Mouse (Mus musculus) intestine, postnatal 0 days (tissue): ENCODE measurements around the gene Zmynd19. TPM values are rescaled to one million over a fixed set of nuclear protein-coding genes. Genes with fewer than 3 reads are reported as not detected.

Experiments used
- ATAC-seq: fragments of 200-750 bp; cut with Nextera tagmentation; 2 replicates; pipeline ENCODE4 v1.8.0; 2017; ENCODE audit warnings: mild to moderate bottlenecking, moderate TSS enrichment, moderate library complexity
- H3K27ac ChIP-seq: fragments of 300-500 bp; sonication (generic); 2 replicates; pipeline ENCODE4 v1.5.1; 2014; ENCODE audit warnings: mild to moderate bottlenecking, low read depth, low read length, moderate library complexity
- H3K27me3 ChIP-seq: fragments of 300-500 bp; sonication (generic); replicated peaks from 2 replicates; pipeline ENCODE4 v1.6.1; 2014; ENCODE audit warnings: low read length, mixed read lengths; ENCODE audit not compliant: control insufficient read depth, insufficient read depth
- H3K36me3 ChIP-seq: fragments of 300-500 bp; sonication (generic); 2 replicates; pipeline ENCODE4 v1.6.1; 2014; ENCODE audit warnings: mild to moderate bottlenecking, moderate library complexity; ENCODE audit not compliant: control insufficient read depth, insufficient read depth
- H3K4me1 ChIP-seq: fragments of 300-500 bp; sonication (generic); replicated peaks from 2 replicates; pipeline ENCODE4 v1.6.1; 2014; ENCODE audit warnings: antibody characterized with exemption, low read length, mixed read lengths; ENCODE audit not compliant: control insufficient read depth, insufficient read depth
- H3K4me2 ChIP-seq: fragments of 300-500 bp; sonication (generic); replicated peaks from 2 replicates; pipeline ENCODE4 v1.6.1; 2014; ENCODE audit warnings: low read depth, mild to moderate bottlenecking, moderate library complexity
- H3K4me3 ChIP-seq: fragments of 300-500 bp; sonication (generic); 2 replicates; pipeline ENCODE4 v1.5.1; 2014; ENCODE audit warnings: low read depth, low read length
- H3K9ac ChIP-seq: fragments of 300-500 bp; sonication (generic); 2 replicates; pipeline ENCODE4 v1.6.1; 2014; ENCODE audit warnings: mild to moderate bottlenecking, low read depth, low read length
- H3K9me3 ChIP-seq: fragments of 300-500 bp; sonication (generic); 2 replicates; pipeline ENCODE4 v1.6.1; 2016; ENCODE audit warnings: mixed run types; ENCODE audit not compliant: control insufficient read depth
- CTCF ChIP-seq: sonication (generic); IDR thresholded peaks from 2 replicates; pipeline ENCODE4 v1.5.1; 2016; ENCODE audit warnings: low read depth, mild to moderate bottlenecking, control low read depth, antibody characterized with exemption, moderate library complexity
- WGBS: fragments of 180-500 bp; shearing (Covaris S2); extraction: QIAGEN DNeasy Blood & Tissue Kit; methylation state at CpG from one replicate; pipeline ENCODE4 v1.1.7; 2014; 5-methylcytosine and 5-hydroxymethylcytosine counted together
- polyA plus RNA-seq: library from polyadenylated mRNA; unstranded; fragments of >200 nt; fragmentation: Nextera tagmentation; extraction: Ambion mirVana; gene quantifications from 2 replicates; pipeline ENCODE4 v1.2.1, GENCODE M21; 2015

Zmynd19 gene
- 5.0 and 5.2 TPM in 2 replicates for polyA plus RNA-seq

- Histone ChIP-seq H3K27me3 (no peaks in the 10 kb centered on the region), H3K27ac (peak within 1 kb of the TSS; percentile 57), H3K9me3 (no peaks in the 10 kb centered on the region), H3K4me3 (peak within 1 kb of the TSS; percentile 93), H3K4me1 (peaks cover 5% of the 10 kb centered on the region; the same call in 1 of the 2 replicates), H3K36me3 (peaks cover 22% of the 10 kb centered on the region), H3K4me2 (peak within 1 kb of the TSS; percentile 99), H3K9ac (peak within 1 kb of the TSS; percentile 85)
- 0 out of 2 replicates have a peak, but pooled peaks have one; percentile 5 for TF ChIP-seq CTCF
- peak; percentile 100 for ATAC-seq
- under 1% methylated on average over 103 of the region's 108 CpGs for WGBS
Measured at GRCm38 (mm10) chr2:24949421-24950188, at the start of gene Zmynd19. Gene Zmynd19, plus strand, starts transcription at chr2:24949792.

DNA sequence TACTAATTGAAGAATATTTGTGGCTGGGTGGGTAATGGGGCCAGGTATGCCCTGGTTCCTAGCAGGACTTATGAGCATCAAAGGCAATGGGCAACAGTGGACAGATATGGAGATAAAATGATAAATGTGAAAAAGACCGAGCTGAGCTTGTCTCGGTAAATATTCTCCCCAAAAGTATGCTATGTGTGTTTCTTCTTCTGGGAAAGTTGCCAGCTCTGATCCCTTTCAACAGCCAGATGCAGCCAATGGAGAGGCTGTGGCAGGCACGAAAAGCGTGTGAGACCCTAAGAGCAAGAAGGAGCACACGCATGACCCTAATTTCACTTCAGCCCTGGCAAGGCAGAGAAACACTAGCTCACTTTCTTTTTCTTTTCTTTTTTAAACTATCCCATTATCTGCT lies 48.5 kb upstream of the Zmynd19 start:
- H3K36me3 ChIP-seq: no peaks in the 10 kb centered on the region
- no peak overlapping the region for H3K4me3 ChIP-seq
- 51% methylated on average over 5 of the region's 5 CpGs for WGBS
- no peak for ATAC-seq
- H3K4me1 ChIP-seq: no peaks in the 10 kb centered on the region
- H3K9ac ChIP-seq: no peak overlapping the region
- H3K4me2 ChIP-seq: no peak overlapping the region
- no peak overlapping the region for H3K27ac ChIP-seq
- H3K27me3 ChIP-seq: no peaks in the 10 kb centered on the region
- no peaks in the 10 kb centered on the region for H3K9me3 ChIP-seq
- TF ChIP-seq CTCF: no peak

DNA sequence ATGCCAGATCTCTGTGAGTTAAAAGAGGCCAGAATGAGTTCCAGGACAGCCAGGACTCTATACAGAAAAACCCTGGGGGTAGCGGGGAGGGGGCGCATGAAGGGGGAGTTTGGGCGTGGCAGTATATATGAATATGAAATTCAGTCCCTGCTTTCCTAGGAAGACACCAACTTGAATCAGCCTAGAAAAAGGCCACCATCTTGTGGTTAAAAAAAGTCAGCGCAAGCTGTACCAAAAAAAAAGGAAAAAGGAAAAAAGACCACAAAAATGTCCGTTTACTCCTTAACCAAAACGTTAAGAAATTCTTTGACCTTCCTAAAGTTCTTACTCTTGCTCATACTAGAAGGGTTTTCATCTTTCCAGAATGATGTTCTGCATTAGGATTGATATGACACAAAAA lies 46.6 kb upstream of the Zmynd19 start:
- no peaks in the 10 kb centered on the region for H3K9me3 ChIP-seq
- peak; percentile 31 for TF ChIP-seq CTCF

DNA sequence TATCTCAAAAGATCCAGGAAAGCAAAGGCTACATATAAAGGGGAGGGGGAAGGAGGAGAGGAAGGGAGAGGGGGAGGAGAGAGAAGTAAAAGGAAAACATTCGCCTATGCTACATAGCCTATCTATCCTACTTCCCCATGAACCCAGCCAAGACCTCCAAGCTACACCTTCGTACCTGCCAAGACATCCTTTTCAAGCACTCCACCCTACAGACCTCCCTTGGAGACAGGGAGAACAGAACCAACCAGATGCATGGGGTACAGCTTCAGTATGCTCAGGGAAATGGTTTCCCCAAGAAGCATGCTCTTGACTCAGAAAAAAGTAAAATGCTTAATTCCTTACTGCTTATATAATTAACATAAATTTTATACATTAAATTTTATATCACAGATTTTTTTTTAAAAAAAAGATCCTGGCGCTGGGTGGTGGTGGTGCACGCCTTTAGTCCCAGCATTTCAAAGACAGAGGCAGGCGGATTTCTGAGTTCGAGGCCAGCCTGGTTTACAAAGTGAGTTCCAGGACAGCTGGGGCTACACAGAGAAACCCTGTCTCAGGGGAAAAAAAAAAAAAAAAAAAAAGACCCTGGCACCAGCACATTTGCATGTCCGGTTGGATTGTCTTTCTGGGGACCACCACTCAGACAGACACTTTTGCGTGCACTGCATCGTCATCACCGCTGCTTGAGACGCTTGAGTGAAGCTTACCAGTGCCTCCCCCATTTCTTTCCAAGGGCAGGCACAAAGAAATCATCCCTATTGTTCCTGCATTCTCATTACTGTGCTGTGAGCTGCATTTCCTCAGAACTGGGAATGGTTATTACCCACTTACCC lies 44.6 kb upstream of the Zmynd19 start:
- 89% methylated on average over 11 of the region's 11 CpGs for WGBS
- no peak for ATAC-seq
- H3K27ac ChIP-seq: no peak overlapping the region

More for the DNA sequence above, 46.6 kb upstream of the Zmynd19 start:
- Histone ChIP-seq H3K27ac (no peak overlapping the region), H3K36me3 (no peaks in the 10 kb centered on the region), H3K4me3 (no peak overlapping the region), H3K9ac (no peak overlapping the region), H3K4me1 (no peaks in the 10 kb centered on the region), H3K27me3 (no peaks in the 10 kb centered on the region), H3K4me2 (no peak overlapping the region)
- 80% methylated on average over 6 of the region's 6 CpGs for WGBS
- ATAC-seq: no peak

DNA sequence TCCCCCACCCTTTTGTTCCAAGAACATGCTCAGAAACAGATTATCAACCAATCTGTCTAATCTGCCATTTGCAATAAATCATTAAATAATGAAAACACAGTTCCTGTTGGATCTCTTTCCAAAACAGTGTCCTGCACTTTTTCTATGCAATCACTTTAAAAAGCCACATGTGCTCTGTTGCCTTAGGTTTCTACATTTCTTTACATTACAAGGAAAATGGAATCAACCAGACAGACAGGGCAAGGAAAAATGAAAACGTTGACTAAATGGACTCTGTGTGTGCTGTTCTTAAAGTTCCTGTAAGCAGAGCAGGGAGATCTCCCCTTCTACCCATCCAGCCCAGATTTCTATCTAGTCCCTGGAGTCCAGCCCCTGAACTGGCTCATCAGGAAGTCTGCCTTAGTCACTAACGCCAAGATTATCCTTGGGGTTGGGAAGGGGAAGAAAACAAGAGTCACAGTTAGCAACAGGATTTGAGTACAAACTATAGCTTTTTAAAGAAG lies 43.9 kb upstream of the Zmynd19 start:
- Histone ChIP-seq H3K4me2 (no peak overlapping the region), H3K9ac (no peak overlapping the region), H3K4me1 (no peaks in the 10 kb centered on the region), H3K27ac (no peak overlapping the region), H3K27me3 (no peaks in the 10 kb centered on the region), H3K36me3 (no peaks in the 10 kb centered on the region), H3K4me3 (no peak overlapping the region), H3K9me3 (no peaks in the 10 kb centered on the region)
- TF ChIP-seq CTCF: no peak
- WGBS: 10% methylated on average over 2 of the region's 2 CpGs
- no peak for ATAC-seq

More for the DNA sequence above, 44.6 kb upstream of the Zmynd19 start:
- Histone ChIP-seq H3K9me3 (no peaks in the 10 kb centered on the region), H3K9ac (no peak overlapping the region), H3K4me2 (no peak overlapping the region), H3K36me3 (no peaks in the 10 kb centered on the region), H3K27me3 (no peaks in the 10 kb centered on the region), H3K4me3 (no peak overlapping the region), H3K4me1 (no peaks in the 10 kb centered on the region)
- no peak for TF ChIP-seq CTCF

DNA sequence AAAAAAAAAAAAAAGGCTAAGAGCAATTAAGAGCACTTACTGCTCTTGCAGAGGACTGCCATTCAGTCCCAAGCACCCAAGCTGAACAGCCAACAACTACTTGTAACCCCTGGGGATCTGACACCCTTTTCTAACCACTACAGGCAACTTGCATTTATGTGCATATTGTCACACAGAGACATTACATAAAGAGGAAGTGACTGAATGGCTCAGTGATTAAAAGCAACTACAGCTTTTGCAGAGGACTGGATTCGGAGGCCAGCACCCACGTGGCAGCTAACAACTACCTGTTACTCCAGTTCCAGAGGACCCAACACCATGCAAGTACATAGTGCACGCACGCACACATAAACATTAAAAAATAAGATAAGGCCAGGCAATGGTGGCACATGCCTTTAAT lies 39.1 kb upstream of the Zmynd19 start:
- Histone ChIP-seq H3K27ac (no peak overlapping the region), H3K4me1 (no peaks in the 10 kb centered on the region), H3K9ac (no peak overlapping the region), H3K36me3 (no peaks in the 10 kb centered on the region), H3K4me3 (no peak overlapping the region), H3K9me3 (no peaks in the 10 kb centered on the region), H3K4me2 (no peak overlapping the region), H3K27me3 (no peaks in the 10 kb centered on the region)
- 82% methylated on average over 4 of the region's 4 CpGs for WGBS
- no peak for ATAC-seq
- no peak for TF ChIP-seq CTCF
